Mouse (Mus musculus): ENCODE data around the gene Cilp2. TPM values are rescaled to one million over a fixed set of nuclear protein-coding genes. Genes with fewer than 3 reads are reported as not detected.

Cilp2 gene
- total and polyA plus RNA-seq, 3 experiments, result 0.03 to 0.04 TPM; not detected in 1

GRCm38 (mm10) chr8:69860807-69861206, 26.7 kb downstream of the Cilp2 start:
- no peak for DNase-seq (ENCODE audit: low read depth, low spot score)
- Histone ChIP-seq H3K9me3 (replicated peaks; ENCODE audit: insufficient read depth, low read length) (no peaks in the 10 kb centered on the region), H3K4me1 (ENCODE audit: control insufficient read depth in 1 of 2, insufficient read depth in 2 of 2, low read length in 2 of 2) (0 out of 4 replicates have a peak, but pooled peaks cover 0 to 5% of the 10 kb centered on the region in 2 experiments)

DNA sequence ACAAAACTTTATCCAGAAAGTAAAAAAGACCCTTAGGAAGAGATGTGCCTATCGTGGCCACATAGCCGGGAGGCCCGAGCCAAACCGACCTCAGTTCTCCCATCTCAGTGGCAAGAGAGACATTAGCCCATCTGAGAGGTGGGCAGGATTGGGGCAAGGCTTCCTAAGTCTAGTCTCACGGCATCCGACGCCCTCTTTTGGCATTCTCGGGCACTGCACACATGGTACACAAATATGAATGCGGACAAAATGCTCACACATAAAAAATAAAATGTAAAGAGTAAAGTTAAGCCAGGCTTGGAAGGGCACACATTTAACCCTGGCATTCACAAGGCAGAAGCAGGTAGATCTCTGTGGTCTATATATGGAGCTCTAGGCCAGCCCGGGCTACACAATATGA, 33.6 kb downstream of the Cilp2 start:
- Histone ChIP-seq H3K27ac (ENCODE audit: control insufficient read depth, low read depth, low read length) (no peak overlapping the region), H3K9ac (ENCODE audit: control insufficient read depth, low read depth, low read length, poor library complexity, severe bottlenecking) (no peak overlapping the region), H3K9me3 (replicated peaks; ENCODE audit: insufficient read depth, low read length) (no peaks in the 10 kb centered on the region), H3K4me1 (ENCODE audit: control insufficient read depth in 1 of 2, insufficient read depth in 2 of 2, low read length in 2 of 2) (peaks cover 0 to 9% of the 10 kb centered on the region in 2 experiments; a peak in 2 of 4 replicates), H3K36me3 (ENCODE audit: control insufficient read depth in 1 of 2, insufficient read depth in 2 of 2, low read length in 2 of 2) (peaks cover 0 to 6% of the 10 kb centered on the region in 2 experiments; a peak in 2 of 4 replicates), H3K27me3 (ENCODE audit: control insufficient read depth in 1 of 2, insufficient read depth in 2 of 2, low read length in 2 of 2) (no peaks in the 10 kb centered on the region), H3K79me2 (ENCODE audit: control insufficient read depth, insufficient read depth, low read length, poor library complexity) (no peaks in the 10 kb centered on the region), H3K4me3 (ENCODE audit: control insufficient read depth in 1 of 2, insufficient read depth in 1 of 2, low read depth in 2 of 2, low read length in 2 of 2) (no peak overlapping the region)
- no peak for TF ChIP-seq MXI1 (IDR thresholded peaks at IDR 0.05; ENCODE audit: low read depth, low read length)
- TF ChIP-seq RAD21 (IDR thresholded peaks at IDR 0.05; ENCODE audit: low read depth, low read length), result peak; percentile 31
- peak; percentile 26 for TF ChIP-seq SMC3 (IDR thresholded peaks at IDR 0.05; ENCODE audit: low read depth, low read length)
- no peak for TF ChIP-seq TBP (IDR thresholded peaks at IDR 0.05; ENCODE audit: low read depth, low read length)
- TF ChIP-seq CTCF (IDR thresholded peaks at IDR 0.05 in 2 of 3, conservative IDR thresholded peaks at IDR 0.05 in 1 of 3; ENCODE audit: control insufficient read depth in 1 of 3, insufficient read depth in 1 of 3, low read depth in 2 of 3, low read length in 3 of 3, poor library complexity in 1 of 3, severe bottlenecking in 1 of 3), result peak; percentile 23 to 43 (median 42); a peak in 4 of 6 replicates
- no peak for DNase-seq (ENCODE audit: low read depth, low spot score)

More at GRCm38 (mm10) chr8:69860807-69861206, 26.7 kb downstream of the Cilp2 start:
- H3K27me3 ChIP-seq (ENCODE audit: control insufficient read depth in 1 of 2, insufficient read depth in 2 of 2, low read length in 2 of 2), result no peaks in the 10 kb centered on the region
- no peak overlapping the region for H3K4me3 ChIP-seq (ENCODE audit: control insufficient read depth in 1 of 2, insufficient read depth in 1 of 2, low read depth in 2 of 2, low read length in 2 of 2)
- no peak overlapping the region for H3K9ac ChIP-seq (ENCODE audit: control insufficient read depth, low read depth, low read length, poor library complexity, severe bottlenecking)
- H3K36me3 ChIP-seq (ENCODE audit: control insufficient read depth in 1 of 2, insufficient read depth in 2 of 2, low read length in 2 of 2), result no peaks in the 10 kb centered on the region
- H3K27ac ChIP-seq (ENCODE audit: control insufficient read depth, low read depth, low read length), result no peak overlapping the region
- no peaks in the 10 kb centered on the region for H3K79me2 ChIP-seq (ENCODE audit: control insufficient read depth, insufficient read depth, low read length, poor library complexity)
- no peak for TF ChIP-seq CHD2 (IDR thresholded peaks at IDR 0.05; ENCODE audit: low read length)
- no peak for TF ChIP-seq ELF1 (IDR thresholded peaks at IDR 0.05; ENCODE audit: low read depth, low read length)
- no peak for TF ChIP-seq POLR2A (IDR thresholded peaks at IDR 0.05; ENCODE audit: control insufficient read depth in 1 of 2, insufficient read depth in 1 of 2, low read depth in 1 of 2, low read length in 2 of 2, poor library complexity in 1 of 2)
- TF ChIP-seq ZMIZ1 (IDR thresholded peaks at IDR 0.05; ENCODE audit: low read depth, low read length), result no peak
- no peak for TF ChIP-seq ZKSCAN1 (IDR thresholded peaks at IDR 0.05; ENCODE audit: low read depth, low read length)
- TF ChIP-seq SMC3 (IDR thresholded peaks at IDR 0.05; ENCODE audit: low read depth, low read length), result no peak
- no peak for TF ChIP-seq E2F4 (IDR thresholded peaks at IDR 0.05; ENCODE audit: borderline replicate concordance, low read depth, low read length)
- no peak for TF ChIP-seq SIN3A (IDR thresholded peaks at IDR 0.05; ENCODE audit: low read length)
- TF ChIP-seq POLR2AphosphoS2 (IDR thresholded peaks at IDR 0.05; ENCODE audit: low read length), result no peak
- TF ChIP-seq MAZ (IDR thresholded peaks at IDR 0.05; ENCODE audit: low read depth, low read length), result no peak
- no peak for TF ChIP-seq RCOR1 (IDR thresholded peaks at IDR 0.05; ENCODE audit: low read depth, low read length)
- TF ChIP-seq USF2 (IDR thresholded peaks at IDR 0.05; ENCODE audit: borderline replicate concordance in 1 of 2, insufficient read depth in 1 of 2, low read depth in 1 of 2, low read length in 2 of 2), result no peak
- no peak for TF ChIP-seq MAFK (IDR thresholded peaks at IDR 0.05; ENCODE audit: borderline replicate concordance, low read depth, low read length)
- no peak for TF ChIP-seq MEF2A (IDR thresholded peaks at IDR 0.05; ENCODE audit: extremely low read depth, insufficient replicate concordance, low read depth, low read length, poor library complexity, severe bottlenecking)
- TF ChIP-seq ZC3H11A (IDR thresholded peaks at IDR 0.05; ENCODE audit: low read depth, low read length), result no peak
- TF ChIP-seq MAX (IDR thresholded peaks at IDR 0.05; ENCODE audit: low read length), result no peak
- no peak for TF ChIP-seq POLR2AphosphoS5 (IDR thresholded peaks at IDR 0.05; ENCODE audit: borderline replicate concordance, low read depth, low read length)
- no peak for TF ChIP-seq MYB (IDR thresholded peaks at IDR 0.05; ENCODE audit: low read depth, low read length)
- TF ChIP-seq UBTF (IDR thresholded peaks at IDR 0.05; ENCODE audit: borderline replicate concordance, insufficient read depth, low read depth, low read length), result no peak

All from MEL (cell line).